Mouse (Mus musculus) monocyte, adult 2 months (primary cell): ENCODE measurements around the gene Gtf2ird2.

Experiments used
- DNase-seq, 2 experiments: peaks; one replicate each; pipeline ENCODE4 v3.0.0; 2022; ENCODE audit warnings: low spot score in 2 of 2, low read depth in 1 of 2

Gtf2ird2 gene

DNA sequence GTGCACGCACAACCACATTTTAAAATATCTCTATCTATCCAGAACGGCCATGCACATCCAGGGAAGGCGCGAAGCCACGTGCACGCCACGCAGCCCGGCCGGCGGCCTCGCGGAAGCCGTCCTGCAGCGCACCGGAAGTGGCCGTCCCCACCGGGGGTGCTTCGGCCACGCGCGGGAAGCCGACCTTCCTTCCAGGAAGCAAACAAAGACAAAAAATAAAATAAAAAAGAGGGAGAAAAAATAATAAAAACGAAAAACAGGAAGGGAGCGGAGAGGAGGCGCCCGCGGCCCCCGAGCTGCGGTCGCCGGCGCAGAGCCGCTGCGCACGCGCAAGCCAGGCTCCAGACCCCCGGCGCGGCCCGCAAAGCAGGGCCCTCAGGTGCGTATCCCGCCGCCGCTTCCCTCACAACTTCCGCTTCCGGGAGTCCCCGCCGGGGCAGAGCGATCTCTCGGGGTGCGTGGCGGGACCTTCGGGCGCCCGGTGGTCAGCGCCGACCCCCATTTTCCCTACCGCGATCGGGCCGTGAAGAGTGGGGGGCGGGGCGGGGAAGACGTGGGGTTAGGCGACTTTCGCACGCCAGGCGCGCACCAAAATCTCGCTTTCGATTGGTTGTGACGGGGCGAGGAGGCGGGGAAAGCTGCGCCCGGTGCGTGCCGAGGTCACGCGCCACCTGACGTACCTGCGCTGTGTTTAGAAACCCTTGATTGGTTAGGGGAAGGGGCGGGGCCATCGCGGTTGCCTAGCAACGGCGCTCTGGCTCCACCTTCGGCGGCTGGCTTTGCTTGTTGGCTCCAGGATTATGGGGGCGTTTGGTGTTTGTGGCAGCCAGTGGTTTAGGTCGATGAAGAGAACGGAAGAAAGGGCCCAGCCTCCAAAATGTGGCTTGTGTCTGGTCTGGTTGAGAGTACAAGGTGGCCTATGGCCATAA lies at the start of gene Gtf2ird2:
TSS of gene Gtf2ird2 (plus strand) at position 140 of the 929 bp plus-strand sequence.
- DNase-seq = peak; percentile 95 to 96

DNA sequence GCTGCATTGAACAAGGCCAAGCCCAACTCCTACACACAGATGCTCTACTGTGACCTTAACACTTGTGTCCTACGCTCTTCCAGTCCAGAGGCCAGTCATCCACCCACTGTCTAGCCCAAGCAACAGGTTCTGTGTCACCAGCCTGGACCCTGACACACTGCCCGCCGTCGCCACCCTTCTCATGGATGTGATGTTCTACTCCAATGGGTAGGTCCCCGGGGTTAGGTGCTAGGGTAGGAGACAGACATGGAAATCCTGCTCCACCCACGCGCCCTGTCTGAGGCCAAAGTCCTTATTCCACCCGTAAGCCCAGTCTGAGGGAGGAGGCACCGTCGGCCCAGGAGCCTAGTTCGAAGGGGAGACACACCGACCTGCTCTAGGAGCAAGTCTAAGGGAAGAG lies 47.8 kb upstream of the Gtf2ird2 start:
- DNase-seq = no peak

DNA sequence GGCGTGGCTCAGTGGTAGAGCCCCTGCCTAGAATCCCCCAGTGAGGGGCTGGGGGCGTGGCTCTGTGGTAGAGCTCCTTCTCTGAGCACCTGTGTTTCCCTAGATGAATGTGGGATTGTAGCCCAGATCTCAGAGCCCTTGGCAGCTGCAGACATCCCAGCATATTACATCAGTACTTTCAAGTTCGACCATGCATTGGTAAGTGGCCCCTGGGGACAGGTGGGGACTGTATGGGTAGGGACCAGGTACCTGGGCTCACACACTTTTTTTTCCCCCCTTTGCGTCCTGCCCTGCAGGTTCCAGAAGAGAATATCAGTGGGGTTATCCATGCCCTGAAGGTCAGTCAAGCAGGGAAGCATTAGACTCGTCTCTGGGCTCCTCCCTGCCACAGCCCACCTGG lies 45.9 kb upstream of the Gtf2ird2 start:
- no peak for DNase-seq

DNA sequence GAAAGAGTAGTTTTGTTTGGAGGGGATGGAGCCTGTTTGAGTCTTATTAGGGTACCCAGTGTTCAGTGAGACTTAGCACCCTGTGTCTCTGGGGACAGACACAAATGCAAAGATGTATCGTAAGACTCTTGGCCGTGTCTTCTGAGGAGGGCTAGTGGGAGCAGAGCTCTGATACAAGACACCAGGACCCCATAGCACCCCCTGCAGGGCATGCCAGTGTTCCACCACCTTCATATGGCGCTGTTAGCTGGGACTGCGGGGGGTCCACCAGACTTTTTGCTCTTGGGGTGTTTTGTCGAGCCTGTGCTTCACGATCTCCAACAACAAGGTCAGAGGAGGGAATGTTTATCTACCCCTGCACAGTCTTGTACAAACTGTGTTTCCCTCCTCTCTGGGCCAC lies 44.4 kb upstream of the Gtf2ird2 start:
- no peak for DNase-seq

DNA sequence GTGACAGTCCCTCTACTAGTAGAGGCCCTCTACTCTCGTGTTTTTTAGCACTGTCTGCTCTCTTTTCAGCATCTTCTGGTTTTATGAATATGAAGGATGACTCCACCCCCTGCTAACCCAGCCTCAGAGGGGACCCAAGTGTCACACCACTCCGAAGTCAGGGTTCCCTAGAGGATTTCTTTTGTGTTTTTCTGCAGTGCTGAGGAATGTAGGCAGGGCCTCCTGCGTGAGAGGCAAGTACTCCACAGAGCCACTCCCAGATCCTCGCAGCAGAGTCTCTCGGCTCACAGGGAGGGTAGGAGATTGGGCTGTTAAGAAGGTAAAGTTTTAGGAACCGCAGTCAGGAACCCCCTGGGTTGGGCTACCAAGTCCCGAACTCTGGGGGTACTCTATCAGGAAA lies 42.6 kb upstream of the Gtf2ird2 start:
- DNase-seq = no peak

DNA sequence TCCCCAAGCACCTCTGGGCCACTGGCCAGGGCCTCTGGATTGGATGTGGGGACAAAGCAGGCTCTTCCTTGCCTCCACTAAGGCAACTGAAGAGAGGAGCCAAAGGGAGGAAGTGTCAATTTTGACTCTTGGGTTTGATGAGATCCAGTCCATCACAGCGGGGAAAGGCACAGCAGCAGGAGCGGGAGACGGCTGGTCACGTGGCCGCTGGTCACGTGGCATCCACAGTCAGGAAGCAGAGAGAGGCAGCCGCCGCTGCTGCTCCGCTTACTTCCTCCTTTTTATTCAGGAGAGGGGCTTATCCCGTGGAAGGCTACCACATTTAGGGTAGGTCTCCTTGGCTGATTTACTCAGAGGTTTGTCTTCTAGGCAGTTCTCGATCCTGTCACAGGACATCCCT lies 41.4 kb upstream of the Gtf2ird2 start:
- DNase-seq = no peak

DNA sequence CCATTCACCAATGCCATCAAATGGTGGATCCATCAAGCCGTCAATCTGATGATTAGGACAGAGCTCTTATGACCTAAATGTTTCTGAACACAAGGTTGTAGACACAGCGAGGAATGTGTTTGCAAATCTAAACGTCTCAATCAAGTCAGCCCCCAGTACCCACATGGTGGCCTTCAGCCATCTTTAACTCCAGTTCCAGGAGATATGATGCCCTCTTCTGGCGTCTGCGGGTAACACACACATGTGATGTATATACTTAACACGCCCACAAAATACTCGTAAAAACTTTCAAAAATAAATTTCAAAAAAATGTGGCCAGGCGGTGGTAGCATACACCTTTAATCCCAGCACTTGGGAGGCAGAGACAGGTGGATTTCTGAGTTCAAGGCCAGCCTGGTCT lies 38.8 kb upstream of the Gtf2ird2 start:
- no peak for DNase-seq

DNA sequence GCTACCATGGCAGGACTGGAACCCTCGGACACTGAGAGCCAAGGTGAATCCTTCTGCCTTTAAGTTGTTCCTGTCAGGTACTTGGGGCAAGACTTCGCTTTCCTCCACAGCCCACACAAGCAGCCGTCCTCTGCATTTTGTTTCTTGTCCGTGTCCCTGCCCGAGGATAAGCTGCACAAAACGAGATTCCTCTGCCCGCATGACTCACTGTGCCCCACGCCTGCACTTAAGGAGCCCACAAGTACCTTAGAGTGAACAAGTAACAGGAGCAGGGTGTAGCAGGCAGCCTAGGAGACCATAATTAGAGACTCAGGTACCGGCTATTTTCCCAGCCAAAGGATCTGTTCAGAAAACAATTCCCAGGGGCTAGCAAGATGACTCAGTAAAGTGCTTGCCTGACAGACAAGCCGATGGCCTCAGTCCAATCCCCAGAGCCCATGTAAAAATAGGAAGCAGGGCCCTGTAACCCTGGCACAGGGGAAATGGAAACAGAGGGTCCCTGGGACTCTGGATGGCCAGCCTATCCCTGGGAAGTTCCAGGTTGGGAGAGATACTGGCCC lies 36.5 kb upstream of the Gtf2ird2 start:
- DNase-seq = no peak

DNA sequence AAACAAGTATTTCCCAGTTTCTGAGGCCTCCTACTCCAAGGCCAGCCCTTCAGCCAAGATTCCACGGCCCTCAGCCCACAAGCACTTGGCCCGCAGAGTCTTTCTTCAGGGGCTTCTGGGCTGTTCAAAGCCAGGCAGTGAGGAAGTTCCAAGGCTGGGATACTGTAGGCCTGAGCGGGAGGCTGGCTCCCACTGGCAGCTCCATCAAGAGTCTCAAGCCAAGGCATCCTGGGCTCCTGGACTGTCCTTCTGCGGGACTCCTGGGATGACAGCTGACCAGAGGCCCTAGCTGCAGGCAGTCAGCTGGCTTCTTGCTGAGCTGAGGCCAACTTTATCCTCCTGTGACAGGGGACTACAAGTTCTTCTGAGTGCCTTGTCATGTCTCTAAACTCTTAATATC lies 35.7 kb upstream of the Gtf2ird2 start:
- DNase-seq = no peak

DNA sequence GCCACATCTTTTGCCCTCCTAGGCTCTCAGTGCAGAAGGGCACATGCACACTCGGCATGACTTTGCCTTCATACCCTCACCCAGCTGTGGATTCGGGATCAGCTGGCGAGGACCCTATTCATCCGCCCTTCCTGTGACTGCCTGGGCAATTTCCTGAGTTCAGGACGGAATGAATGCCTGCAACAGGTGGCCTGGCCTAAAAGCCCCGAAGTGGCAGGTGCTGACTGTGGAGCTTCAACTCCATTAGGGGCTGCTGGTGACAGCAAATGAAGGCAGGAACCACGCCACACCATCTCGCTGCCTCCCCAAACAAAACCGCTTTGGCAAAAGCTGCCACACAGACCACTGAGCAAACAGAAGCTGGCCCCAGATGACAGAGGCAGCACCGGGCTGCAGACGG lies 31.9 kb upstream of the Gtf2ird2 start:
- no peak for DNase-seq

DNA sequence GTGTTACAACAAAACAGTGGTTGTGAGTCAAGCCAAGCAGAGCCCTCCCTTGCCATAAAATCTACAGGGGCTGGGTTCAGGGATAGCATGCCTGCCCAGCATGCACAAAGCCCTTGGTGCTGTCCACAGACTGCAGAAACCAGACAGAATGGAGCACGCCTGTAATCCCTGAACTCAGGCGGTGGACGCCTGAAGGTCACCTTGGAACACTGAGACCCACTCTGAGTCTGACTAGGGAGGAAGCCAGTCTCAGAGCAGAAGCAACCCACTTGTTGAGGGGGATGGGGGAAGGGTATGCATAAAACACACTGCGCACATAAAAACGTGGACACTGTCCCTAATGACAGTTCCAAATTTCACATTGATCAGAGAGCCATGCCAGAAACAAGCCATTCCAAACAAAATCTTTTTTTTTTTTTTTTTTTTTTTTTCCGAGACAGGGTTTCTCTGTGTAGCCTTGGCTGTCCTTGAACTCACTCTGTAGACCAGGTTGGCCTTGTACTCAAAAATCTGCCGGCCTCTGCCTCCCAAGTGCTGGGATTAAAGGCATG lies 27.8 kb upstream of the Gtf2ird2 start:
- DNase-seq = no peak

DNA sequence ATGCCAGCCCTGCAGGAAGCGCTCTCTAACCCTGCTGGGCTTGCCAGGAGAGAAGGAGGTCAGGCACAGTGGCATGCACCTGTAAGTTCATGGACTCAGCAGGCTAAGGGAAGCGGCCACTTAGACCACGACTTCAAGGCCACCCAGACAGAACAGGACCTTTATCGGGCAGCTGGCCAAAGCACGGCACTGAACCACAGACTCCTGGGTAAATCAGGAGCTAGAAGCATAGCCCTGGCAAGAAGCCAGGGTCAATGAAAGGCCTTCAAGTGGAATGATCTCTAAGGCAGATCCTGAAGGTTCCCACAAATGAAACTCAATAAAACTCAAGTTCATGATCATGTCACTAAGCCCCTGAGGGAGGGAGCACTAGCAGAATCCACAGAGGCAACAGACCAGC lies 19.1 kb upstream of the Gtf2ird2 start:
- DNase-seq = no peak

DNA sequence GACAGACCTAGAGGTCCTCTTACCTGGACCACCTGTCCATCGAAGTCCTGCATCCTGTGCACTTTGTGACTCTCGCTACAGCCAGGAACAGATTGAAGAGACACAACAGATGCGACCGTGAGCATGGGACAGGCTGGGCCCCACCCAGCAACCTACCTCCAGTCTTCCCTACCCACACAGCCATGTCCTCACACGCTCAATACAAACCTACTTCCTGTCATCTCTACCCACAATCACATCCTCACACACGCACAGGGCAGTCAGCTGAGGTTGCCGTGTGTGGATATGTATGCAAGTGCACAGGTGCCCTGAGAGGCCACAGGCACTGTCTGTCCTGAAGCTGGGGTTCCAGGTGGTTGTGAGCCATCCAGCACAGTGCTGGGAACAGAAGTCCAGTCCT lies 17.2 kb upstream of the Gtf2ird2 start:
- DNase-seq = no peak

DNA sequence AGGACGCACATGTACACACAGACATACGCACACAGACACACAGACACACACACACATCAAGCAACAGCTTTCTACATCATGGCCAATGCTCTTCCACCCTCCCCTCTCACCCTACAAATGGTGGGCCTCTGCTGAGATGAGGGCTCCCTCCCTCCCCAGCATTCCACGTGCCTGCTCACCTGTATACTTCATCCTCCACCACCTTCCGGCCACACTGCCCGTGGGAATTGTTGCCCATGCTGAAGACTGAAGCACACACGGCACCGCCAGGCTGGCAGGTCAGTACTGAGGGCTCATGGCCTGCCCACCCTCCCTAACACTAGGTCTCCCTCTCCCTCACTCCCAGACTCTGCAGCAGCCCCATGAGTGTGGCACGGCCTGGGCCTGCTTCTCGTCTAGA lies 15.8 kb upstream of the Gtf2ird2 start:
- no peak for DNase-seq

DNA sequence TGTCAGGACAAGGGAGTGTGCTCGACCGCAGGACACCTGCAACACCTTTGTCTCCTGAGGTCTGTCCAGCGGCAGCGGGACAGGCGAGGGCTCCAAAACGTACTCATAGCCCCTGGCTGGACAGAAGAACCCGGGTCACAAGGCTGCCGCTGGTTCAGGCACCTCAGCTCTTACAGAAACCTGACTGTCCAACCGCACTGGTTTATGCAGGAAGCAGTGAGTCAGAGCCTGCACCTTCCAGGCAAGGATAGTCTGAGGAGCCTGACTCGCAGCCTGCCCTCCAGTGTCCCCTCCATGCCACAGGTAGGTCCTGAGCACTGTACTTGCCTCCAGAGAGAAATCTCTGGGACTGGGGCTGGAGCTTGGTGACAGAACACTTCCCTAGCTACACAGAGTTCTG lies 14.6 kb upstream of the Gtf2ird2 start:
- no peak for DNase-seq

DNA sequence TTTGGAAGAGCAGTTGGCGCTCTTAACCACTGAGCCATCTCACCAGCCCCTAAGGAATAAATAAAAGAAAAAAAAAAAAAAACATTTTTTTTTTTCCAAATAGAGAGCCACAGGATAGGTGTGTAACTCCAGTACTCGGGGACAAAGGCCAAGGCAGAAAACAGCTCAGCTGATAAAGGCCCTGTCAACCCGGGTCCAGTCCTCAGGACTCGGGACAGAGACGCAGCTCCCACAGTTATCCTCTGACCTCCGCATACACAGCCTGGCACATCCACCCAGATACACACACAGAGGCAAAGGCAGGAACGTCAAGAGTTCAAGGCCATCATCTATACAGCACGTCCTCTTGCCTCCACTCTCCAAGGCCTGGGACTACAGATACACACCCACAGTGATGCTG lies 13.7 kb upstream of the Gtf2ird2 start:
- DNase-seq = no peak

DNA sequence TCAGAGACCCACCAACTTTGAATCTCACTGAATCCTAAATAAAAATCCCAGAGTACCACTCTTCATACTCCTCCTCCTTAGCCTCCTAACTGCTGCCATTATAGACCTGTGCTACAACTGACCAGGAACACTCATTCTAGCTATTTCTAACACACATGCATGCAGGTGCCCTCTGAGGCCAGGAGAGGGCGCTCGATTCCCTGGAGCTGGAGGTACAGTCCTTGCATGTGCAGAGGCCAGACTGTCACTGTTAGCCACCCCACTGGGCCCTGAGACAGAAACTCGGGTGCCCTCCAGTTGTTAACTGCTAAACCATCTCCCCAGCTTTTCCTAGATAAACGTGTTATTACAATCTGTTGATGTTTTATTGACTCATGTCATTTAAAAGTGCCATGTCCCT lies 10.6 kb upstream of the Gtf2ird2 start:
- DNase-seq = peak in 1 of 2 experiments; percentile 26

DNA sequence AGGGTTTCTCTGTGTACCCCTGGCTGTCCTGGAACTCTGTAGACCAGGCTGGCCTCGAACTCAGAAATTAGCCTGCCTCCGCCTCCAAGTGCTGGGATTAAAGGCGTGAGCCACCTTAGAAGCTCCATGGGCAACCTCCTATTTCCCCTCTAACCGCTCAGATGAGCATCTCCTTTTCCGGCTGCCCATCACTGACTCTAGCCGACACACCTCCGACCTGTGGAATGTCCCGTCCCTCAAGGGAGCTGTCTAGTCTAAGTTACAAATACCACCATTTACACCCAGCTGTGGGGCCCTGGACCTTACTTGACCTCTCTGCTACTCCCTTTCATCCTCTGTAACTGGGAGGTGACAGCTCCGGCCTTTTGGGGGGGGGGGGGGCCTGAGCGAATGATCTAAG lies 8.1 kb upstream of the Gtf2ird2 start:
- no peak for DNase-seq

DNA sequence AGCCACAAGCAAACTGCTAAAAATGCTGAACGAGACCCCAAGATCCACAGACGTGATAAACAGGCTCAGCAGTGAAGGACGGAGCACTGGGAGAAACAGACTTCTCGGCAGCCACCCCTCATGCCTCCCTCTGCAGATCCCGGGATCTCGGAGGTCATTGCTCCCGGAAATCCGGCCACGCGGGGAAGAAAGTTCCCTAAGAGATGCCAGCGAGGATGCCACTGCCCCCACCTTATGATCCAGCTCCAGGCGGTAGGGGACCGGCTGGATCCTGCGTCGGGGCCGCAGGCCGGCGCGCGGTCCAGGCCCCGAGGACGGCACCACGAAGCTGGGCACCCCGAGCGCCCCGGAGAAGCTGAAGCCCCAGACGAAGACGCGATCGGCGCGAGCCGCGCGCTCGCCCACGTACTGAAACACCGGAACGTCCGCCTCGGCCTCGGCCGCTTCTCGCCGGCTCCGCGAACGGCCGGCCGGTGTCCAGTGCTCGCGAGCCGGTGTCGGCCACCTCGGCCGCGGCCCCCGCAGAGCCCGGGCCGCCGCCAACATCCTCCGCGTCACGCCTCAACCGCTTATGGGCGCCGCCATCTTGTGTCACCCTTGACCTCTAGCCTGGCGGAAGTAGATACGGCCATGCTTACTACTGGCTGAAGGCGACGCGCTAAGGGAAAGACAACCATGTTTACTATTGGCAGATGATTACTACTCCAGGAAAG lies 7.5 kb upstream of the Gtf2ird2 start, which contains the start of gene Rcc1l:
TSS of gene Rcc1l (minus strand) at position 606 of the 713 bp plus-strand sequence.
- DNase-seq = peak; percentile 62 to 67

DNA sequence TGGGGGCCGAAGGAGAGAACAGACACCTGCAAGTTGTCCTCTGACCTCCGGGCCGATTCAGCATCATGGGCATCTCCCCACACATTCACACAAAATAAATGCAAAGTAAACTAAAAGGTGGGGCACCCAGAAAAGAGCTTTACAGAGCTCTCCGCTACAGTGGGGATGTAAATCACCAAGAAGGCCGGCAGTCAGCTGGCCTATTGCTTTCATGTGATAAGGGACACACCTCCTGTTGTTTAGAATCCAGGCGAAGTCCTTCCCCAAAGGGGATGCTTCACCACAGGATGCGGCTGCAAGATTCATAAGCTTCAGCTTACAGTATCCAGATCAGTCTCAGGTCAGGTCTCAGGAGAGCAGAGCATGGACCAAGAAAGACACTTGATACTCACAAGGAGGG lies 5.3 kb upstream of the Gtf2ird2 start:
- DNase-seq = no peak

DNA sequence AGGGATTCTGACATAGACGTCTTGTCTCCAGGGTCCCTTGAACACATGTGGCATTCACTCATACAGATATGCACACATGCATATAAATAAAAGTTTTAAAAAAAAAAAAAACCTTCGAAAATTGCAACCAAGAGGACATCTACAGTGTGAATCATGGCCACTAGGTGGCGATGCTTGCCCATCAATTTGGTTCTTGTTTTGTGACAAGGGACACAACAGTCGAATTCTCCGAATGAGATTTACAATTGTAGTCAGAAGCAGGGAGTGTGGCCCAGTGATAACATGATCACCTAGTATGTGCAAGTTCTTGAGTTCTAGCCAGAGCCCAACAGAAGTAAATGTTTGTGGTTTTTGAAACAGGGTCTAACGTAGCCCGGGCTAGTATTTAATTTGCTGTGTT lies 3.9 kb upstream of the Gtf2ird2 start:
- peak in 1 of 2 experiments; percentile 73 for DNase-seq

DNA sequence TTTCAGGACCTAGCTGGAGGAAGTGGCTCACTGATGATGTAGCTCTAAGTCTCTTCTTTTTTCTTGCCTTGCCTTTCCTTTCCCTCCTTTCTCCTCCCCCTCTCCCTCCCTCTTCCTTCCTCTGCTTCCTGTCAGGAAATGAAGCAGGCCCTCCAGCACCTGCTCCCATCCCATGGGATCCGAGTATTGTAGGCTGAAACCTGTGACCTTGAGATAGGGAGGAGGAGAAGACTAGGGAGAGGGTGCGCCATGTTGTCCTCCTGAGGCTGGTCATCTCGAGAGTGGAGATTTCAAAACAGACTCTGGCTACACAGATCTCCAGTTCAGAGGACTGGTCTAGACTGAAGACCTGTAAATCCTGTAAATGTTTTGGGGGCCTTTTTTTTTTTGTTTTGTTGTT lies 1.6 kb upstream of the Gtf2ird2 start:
- DNase-seq = no peak
